Mouse (Mus musculus) cerebellum, postnatal 14 days (tissue): ENCODE data around the gene Hic2.

Source experiments
- DNase-seq, 2 experiments: peaks; one replicate each; pipeline ENCODE4 v3.0.0; 2021; ENCODE audit warnings: mixed read lengths in 2 of 2

Hic2 gene

GRCm38 (mm10) chr16:17234499-17234895 lies 1.1 kb downstream of the Hic2 start:
- peak; percentile 56 to 63 for DNase-seq

GRCm38 (mm10) chr16:17234916-17235665 lies 1.7 kb downstream of the Hic2 start:
- DNase-seq, result peak; percentile 48 to 56

GRCm38 (mm10) chr16:17237634-17238033 lies 4.3 kb downstream of the Hic2 start:
- DNase-seq, result no peak

GRCm38 (mm10) chr16:17239409-17239808 lies 6.0 kb downstream of the Hic2 start:
- no peak for DNase-seq

GRCm38 (mm10) chr16:17243731-17244130 lies 10.4 kb downstream of the Hic2 start:
- DNase-seq, result no peak

GRCm38 (mm10) chr16:17244996-17245395 lies 11.6 kb downstream of the Hic2 start:
- DNase-seq, result no peak

- peak; percentile 39 to 42 for DNase-seq
Measured at GRCm38 (mm10) chr16:17247727-17248126, 14.4 kb downstream of the Hic2 start.

GRCm38 (mm10) chr16:17249135-17249534 lies 15.8 kb downstream of the Hic2 start:
- DNase-seq, result no peak

- peak; percentile 97 to 98 for DNase-seq
Measured at GRCm38 (mm10) chr16:17251539-17251938, 18.2 kb downstream of the Hic2 start.

- DNase-seq, result no peak
Measured at GRCm38 (mm10) chr16:17252086-17252726, 18.8 kb downstream of the Hic2 start.

GRCm38 (mm10) chr16:17252841-17253240 lies 19.5 kb downstream of the Hic2 start:
- no peak for DNase-seq

GRCm38 (mm10) chr16:17254005-17254597 lies 20.7 kb downstream of the Hic2 start:
- no peak for DNase-seq

- no peak for DNase-seq
Measured at GRCm38 (mm10) chr16:17255270-17255669, 21.9 kb downstream of the Hic2 start.

- peak; percentile 71 to 79 for DNase-seq
Measured at GRCm38 (mm10) chr16:17257359-17257821, 24.0 kb downstream of the Hic2 start.

- no peak for DNase-seq
Measured at GRCm38 (mm10) chr16:17258917-17259316, 25.5 kb downstream of the Hic2 start.

- no peak for DNase-seq
Measured at GRCm38 (mm10) chr16:17261341-17261740, 28.0 kb downstream of the Hic2 start.

- DNase-seq, result no peak
Measured at GRCm38 (mm10) chr16:17266113-17266512, 32.7 kb downstream of the Hic2 start.

GRCm38 (mm10) chr16:17267937-17268336 lies 34.6 kb downstream of the Hic2 start:
- DNase-seq, result no peak

- DNase-seq, result no peak
Measured at GRCm38 (mm10) chr16:17269872-17270271, 36.5 kb downstream of the Hic2 start.

GRCm38 (mm10) chr16:17271124-17271523 lies 37.8 kb downstream of the Hic2 start:
- DNase-seq, result peak; percentile 66 to 72

GRCm38 (mm10) chr16:17271856-17272255 lies 38.5 kb downstream of the Hic2 start:
- no peak for DNase-seq

- no peak for DNase-seq
Measured at GRCm38 (mm10) chr16:17275721-17276120, 42.3 kb downstream of the Hic2 start, which contains the start of gene Tmem191c. Gene Tmem191c (plus strand): TSS chr16:17276077.
